Mouse (Mus musculus): ENCODE results near the gene Ick.
"Not testable (repeated sequence)": the region's sequence is repeated elsewhere in the genome, so short reads cannot be mapped to it uniquely, and the experiment has no call there.

Gene Ick

DNA sequence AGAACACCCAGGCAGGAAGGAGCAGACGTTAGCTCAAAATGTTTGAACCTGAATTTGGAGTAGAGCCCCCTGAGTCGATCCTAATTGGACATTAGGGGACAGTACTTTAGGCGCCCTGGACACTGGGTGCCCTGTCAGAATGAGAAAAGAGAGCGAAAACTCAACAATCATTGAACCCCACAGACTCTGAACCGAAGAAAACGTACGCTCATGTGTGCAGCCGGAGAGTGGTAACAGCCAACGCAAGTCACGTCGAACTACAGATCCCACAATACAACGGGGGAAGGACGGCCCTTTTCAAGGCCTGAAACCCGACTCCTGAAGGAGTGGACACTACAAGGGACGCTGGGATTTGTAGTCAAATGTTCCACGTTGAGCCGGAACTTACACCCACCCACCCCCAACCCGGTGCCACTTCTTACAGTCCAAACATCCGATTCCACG lies at the start of gene Ick, which contains the start of gene Fbxo9:
TSS of gene Ick (plus strand) at position 397 of the 444 bp plus-strand sequence.
TSS of gene Fbxo9 (minus strand) at position 270 of the 444 bp plus-strand sequence.
- peak; percentile 97 for DNase-seq (ENCODE audit: low read depth, low spot score)

GRCm38 (mm10) chr9:78059525-78060120 lies 49.4 kb upstream of the Ick start:
- DNase-seq (ENCODE audit: low read depth, low spot score) = peak; percentile 64

- DNase-seq (ENCODE audit: low read depth, low spot score) = no peak
Observed at GRCm38 (mm10) chr9:78062392-78062791, 46.6 kb upstream of the Ick start.

DNA sequence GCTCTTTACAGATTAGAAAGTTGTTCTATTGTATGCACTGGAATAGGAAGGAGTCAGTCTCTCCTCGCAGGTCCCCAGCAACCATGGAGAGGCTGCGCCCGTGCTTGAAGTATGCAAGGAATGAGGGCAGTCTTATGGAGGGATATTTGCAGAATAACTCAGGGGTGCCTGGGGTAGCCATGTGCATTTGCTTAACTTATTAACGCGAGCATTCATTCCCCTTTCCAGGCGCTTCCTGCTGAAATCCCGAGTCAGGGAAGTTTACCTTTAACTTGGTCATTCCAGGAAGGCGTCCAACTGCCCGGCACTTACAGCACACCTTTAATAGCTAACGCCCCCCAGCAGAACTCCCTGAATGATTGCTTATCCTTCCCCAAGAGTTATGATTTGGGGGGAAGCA lies 44.9 kb upstream of the Ick start:
- no peak for DNase-seq (ENCODE audit: low read depth, low spot score)

- DNase-seq (ENCODE audit: low read depth, low spot score) = no peak
Observed at GRCm38 (mm10) chr9:78070496-78070895, 38.5 kb upstream of the Ick start.

DNA sequence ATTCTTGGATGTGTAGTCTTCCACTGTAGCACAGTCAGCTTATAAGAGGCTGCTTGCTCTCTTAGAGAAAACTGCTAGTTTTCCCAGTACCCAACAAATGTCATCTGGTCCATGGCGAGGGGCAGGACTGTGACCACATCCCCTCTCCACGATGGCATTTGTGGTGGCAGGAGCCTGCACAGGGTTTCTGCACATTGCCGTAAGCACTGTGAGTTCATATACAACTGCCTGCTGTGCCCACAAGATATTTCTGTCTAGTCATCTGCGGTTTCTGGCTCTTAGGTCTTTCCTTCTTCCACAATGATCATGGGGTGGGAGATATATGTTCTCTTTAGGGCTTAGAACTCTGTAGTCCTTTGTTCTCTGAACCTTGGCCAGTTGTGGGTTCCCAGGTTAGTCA lies 37.4 kb upstream of the Ick start:
- no peak for DNase-seq (ENCODE audit: low read depth, low spot score)

DNA sequence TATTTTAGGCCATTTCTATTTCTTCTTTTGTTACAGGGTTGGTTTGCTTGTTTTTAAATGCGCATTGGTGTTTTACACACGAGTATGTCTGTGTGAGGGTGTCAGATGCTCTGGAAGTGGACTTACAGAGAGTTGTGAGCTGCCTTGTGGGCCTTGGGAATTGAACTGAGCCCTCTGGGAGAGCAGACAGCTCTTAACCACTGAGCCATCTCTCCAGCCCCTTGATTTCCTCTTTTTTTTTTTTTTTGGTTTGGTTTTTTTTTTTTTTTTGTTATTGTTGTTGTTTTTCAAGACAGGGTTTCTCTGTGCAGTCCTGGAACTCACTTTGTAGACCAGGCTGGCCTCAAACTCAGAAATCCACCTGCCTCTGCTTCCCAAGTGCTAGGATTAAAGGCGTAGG lies 35.7 kb upstream of the Ick start:
- DNase-seq (ENCODE audit: low read depth, low spot score) = not testable (repeated sequence)

DNA sequence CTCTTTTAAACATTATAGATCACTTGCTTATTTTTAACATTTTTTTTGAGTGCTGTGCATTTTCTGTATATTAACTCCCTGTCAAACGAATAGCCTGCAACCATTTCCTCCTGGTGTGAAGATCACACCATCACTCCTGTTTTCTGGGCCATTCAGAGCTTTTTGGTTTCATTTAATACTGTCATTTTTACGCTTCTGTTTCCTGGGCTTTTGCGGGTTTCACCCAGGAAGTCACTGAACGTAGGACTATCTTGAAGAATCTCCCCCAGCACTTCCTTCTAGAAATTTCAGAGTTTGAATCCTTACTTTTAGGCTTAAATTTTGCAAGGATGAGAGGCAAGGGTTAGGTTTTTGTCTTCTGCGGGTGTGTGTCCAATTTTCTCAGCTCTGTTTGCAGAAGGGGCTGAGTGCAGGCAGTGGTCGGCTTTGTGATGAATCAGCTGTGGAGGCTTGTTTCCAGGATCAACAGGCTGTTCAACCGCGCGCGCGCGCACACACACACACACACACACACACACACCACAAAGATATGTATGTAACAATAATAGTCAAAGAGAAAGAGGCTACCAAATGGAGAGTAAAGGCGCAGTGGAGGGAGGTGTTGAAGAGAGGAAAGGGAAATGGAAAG lies 35.2 kb upstream of the Ick start:
- no peak for DNase-seq (ENCODE audit: low read depth, low spot score)

GRCm38 (mm10) chr9:78075256-78075655 lies 33.7 kb upstream of the Ick start:
- DNase-seq (ENCODE audit: low read depth, low spot score) = no peak

DNA sequence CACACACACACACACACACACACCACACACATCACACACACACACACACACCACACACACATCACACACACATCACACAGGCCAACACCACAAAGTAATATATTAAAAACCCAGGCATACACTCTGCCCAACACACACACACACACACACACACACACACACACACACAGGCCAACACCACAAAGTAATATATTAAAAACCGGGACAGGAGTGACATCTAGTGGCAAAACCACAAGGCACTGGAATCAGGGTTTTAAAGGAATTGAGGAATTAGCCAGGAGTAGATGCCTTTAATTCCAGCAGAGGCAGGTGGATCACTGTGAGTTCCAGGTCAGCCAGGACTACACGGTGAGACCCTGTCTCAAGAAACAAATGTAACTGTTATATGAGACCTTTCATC lies 30.8 kb upstream of the Ick start:
- DNase-seq (ENCODE audit: low read depth, low spot score) = peak; percentile 35

GRCm38 (mm10) chr9:78081835-78082234 lies 27.2 kb upstream of the Ick start:
- peak; percentile 25 for DNase-seq (ENCODE audit: low read depth, low spot score)

- no peak for DNase-seq (ENCODE audit: low read depth, low spot score)
Observed at GRCm38 (mm10) chr9:78084341-78084740, 24.7 kb upstream of the Ick start.

- no peak for DNase-seq (ENCODE audit: low read depth, low spot score)
Observed at GRCm38 (mm10) chr9:78085722-78086287, 23.2 kb upstream of the Ick start.

DNA sequence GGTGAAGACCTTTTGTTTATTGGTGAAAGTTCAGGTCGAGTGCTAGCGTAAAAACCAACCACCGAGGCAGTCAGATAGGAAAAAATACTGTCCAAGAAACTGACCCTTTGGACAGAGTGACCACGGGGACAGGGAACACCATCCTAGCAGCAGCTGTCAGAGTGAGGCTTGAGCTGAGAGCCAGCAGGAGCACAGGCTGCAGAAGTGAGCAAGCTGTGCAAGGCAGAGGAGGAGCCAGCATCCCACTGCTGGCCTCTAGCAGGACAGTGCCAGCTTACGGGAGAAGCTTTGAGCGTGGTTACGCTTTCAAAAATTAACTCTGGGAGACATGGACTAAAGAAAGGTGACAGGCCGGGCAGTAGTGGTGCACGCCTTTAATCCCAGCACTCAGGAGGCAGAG lies 21.2 kb upstream of the Ick start:
- no peak for DNase-seq (ENCODE audit: low read depth, low spot score)

DNA sequence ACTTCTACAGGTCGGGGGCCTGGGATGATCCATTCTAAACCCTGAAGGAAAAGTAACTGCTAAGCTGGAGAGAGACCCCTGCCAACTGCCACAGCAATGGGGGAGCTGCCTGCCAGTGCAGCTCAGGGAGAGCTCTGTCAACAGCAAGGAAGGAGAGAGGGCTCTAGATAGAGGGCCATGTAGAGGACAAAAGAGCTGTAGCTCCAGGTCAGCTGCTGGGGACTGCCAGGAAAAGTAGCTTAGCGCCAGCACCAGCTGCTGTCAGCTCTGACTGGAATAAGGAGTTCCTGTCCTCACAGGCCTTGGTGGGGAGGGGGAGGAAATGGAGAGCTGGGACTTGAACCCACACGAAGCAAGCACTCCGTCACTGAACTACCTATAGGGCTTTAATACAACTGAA lies 20.5 kb upstream of the Ick start:
- no peak for DNase-seq (ENCODE audit: low read depth, low spot score)

- DNase-seq (ENCODE audit: low read depth, low spot score) = no peak
Observed at GRCm38 (mm10) chr9:78088971-78089370, 20.0 kb upstream of the Ick start.

DNA sequence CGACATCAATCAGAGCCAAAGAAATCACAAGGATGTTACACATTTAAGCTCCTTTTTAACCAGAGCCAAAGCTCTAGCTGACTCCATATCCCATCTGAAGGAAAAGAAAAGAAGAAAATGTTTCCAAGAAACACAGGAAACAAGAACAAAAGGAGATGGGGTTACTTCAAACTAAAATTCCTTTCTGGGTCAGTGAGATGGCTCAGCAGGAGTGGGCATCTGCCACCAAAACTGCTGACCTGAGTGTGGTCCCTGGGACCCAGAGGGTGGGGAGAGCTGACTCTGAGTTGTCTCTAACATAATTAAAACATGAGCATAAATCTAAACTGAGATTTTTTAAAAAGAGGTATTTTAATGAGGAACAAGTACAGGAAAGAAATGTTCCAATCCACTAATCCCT lies 19.1 kb upstream of the Ick start:
- no peak for DNase-seq (ENCODE audit: low read depth, low spot score)

DNA sequence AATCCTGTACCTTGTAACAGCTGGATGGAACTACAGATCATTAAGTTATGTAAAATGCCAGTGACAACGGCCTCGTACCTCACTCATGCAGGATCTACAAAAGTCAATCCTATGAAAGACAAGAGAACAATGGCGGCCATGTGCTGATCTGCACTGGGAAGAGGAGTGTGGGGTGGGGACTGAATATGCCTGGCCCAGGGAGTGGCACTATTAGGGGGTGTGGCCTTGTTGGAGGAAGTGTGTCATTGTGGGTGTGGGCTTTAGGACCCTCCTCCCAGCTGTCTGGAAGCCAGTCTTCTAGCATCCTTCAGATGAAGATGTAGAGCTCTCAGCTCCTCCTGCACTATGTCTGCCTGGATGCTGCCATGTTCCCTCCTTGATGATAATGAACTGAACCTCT lies 18.4 kb upstream of the Ick start:
- DNase-seq (ENCODE audit: low read depth, low spot score) = peak; percentile 83

DNA sequence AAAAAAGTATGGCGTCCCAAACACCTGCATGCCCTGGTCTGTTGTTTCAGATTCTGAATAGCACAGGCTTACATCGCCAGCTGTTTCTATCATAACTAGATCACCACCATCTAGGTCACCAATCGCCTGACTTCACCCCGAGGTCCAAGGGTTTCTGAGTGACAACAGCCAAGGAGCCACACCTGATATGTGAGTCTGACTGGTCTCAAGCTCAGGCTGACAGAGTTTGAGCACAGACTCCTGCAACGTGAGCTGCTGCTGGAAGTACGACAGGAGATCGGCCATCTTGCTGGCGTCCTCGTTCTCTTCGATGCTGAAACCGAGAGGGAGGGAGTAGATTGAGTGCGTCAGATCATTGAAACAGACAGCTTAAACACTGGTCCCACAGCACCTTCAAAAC lies 13.3 kb upstream of the Ick start:
- no peak for DNase-seq (ENCODE audit: low read depth, low spot score)

GRCm38 (mm10) chr9:78096376-78096775 lies 12.6 kb upstream of the Ick start:
- peak; percentile 79 for DNase-seq (ENCODE audit: low read depth, low spot score)

DNA sequence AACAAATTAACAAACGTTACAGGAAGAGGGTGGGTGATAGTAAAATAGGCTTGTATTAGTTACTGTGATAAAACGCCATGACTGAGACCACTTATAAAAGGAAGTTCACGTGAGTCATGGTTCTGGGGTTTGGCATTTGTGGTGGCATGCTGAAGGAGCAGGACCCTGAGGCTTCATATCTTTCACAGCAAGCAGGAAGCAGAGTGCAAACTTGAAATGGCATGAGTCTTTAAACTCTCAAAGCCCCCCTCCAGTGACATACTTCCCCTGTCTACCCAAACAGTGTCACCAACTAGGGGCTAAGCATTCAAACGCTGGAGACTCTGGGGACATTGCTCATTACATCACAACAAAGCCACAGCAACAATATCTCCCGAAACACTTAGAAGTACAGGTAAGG lies 8.0 kb upstream of the Ick start:
- DNase-seq (ENCODE audit: low read depth, low spot score) = no peak

DNA sequence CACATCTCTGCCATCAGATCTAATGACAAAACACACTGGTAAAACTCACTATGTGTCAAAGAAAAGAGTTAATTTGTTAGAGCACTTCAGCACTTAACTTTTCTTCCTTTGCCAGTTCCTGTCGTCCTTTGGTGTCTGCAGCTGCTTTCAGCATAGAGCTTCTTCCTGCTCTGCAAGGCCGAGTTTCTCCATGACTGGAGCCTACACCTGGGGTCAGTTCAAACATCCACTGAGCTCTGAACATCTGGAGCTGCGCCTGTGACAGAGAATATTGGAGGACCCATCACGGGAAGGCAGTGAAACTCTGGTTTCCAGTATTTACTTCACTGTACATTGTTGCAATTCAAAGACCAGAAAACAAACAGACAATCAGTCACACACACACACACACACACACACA lies 7.6 kb upstream of the Ick start:
- no peak for DNase-seq (ENCODE audit: low read depth, low spot score)

- DNase-seq (ENCODE audit: low read depth, low spot score) = peak; percentile 85
Observed at GRCm38 (mm10) chr9:78103965-78104560, 4.9 kb upstream of the Ick start.

Data from ZHBTc4 (cell line).